ENCODE assay signal across 8 mouse cellular contexts in the genomic region with DNA sequence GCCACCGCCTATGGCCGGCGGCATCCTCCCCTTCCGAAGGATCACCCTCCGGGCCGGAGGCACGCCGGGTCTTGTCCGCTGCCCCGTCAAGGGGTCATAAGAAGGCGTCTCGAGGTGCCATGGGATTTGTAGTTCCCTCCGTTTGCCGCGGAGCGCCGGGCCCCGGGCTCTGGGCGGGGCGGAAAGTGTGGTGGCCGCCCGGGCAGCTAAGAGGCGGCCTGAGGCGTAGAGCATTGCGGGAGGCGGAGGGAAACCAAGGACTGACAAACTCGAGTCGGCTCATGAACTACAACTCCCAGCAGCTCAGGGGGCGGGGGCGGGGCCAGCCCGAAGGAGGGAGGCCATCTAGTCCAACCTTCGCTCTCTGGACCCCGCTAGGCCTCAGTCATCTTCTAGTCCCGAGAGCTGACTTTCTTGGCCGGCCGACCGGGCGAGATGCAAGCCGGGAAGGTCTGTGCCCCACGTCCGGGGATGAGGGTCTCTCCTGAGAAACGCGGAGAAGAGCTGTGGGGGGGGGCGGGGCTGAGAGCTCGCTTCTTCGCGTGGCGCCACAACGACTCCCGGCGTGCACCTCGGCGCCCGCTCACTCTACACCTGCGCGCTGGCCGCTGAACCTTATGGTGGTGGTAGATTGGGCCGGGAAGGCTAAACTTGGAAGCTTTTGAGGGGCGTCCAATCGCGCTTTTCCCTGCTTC. TPM values are rescaled to one million over a fixed set of nuclear protein-coding genes. Genes with fewer than 3 reads are reported as not detected.
DNase-seq lines count a peak whose midpoint lies in the region; ATAC-seq lines count a peak whose summit lies in the region.

TSS of gene Pomt2 (minus strand) at position 574 of the 695 bp plus-strand sequence.

- no peaks in the 10 kb centered on the region for H3K27me3 ChIP-seq in hindbrain, embryonic 12.5 days

- H3K4me1 ChIP-seq in hindbrain, embryonic 12.5 days, result peaks cover 14% of the 10 kb centered on the region

- peaks cover 8% of the 10 kb centered on the region; the same call in 1 of the 2 replicates for H3K36me3 ChIP-seq in hindbrain, embryonic 12.5 days

- H3K9me3 ChIP-seq in hindbrain, embryonic 12.5 days (replicated peaks), result 0 out of 2 replicates have a peak, but pooled peaks cover 3% of the 10 kb centered on the region

- H3K27ac ChIP-seq in hindbrain, embryonic 12.5 days, result peak within 1 kb of the TSS; percentile 97

- WGBS in hindbrain, embryonic 12.5 days, result under 1% methylated on average over 61 of the region's 61 CpGs

- H3K4me3 ChIP-seq in hindbrain, embryonic 12.5 days, result peak within 1 kb of the TSS; percentile 87

- peak within 1 kb of the TSS; percentile 67 for H3K4me2 ChIP-seq in hindbrain, embryonic 12.5 days (replicated peaks)

- H3K9ac ChIP-seq in hindbrain, embryonic 12.5 days, result peak within 1 kb of the TSS; percentile 76

- DNase-seq in NIH3T3 (ENCODE audit: low read depth), result peak; percentile 97
- peak; percentile 88 to 91 for DNase-seq in cerebellum, postnatal 10 days
- DNase-seq in frontal cortex, postnatal 10 days (ENCODE audit: low spot score in 2 of 2), result peak; percentile 91 to 93
- peak; percentile 92 to 95 for DNase-seq in layer of hippocampus, postnatal 14 days (ENCODE audit: low spot score in 2 of 2)
- peak; percentile 92 for DNase-seq in lung, postnatal 14 days
- peak; percentile 89 for DNase-seq in retina, adult 2 months (ENCODE audit: low read depth, low spot score)
- peak; percentile 83 to 91 for DNase-seq in thymus, postnatal 36 days

- ATAC-seq in hindbrain, embryonic 12.5 days (ENCODE audit: low FRiP score), result peak; percentile 97

RNA-seq across cellular contexts. Expression of gene Pomt2, which starts in this region (rescaled TPM):
- 16.2 and 17.7 TPM in 2 replicates for polyA plus RNA-seq in hindbrain, embryonic 12.5 days (2016; fragmentation: Nextera tagmentation; extraction: Ambion mirVana)
- 10 to 100 TPM; 19.0 to 21.3 TPM for total RNA-seq in layer of hippocampus, postnatal 14 days (2021)

Comparison
In these comparisons a context has a peak if more than half of its experiments do, and no peak if none do; other contexts are left out.
1. Peak in every context shown above with its lines: DNase-seq, ATAC-seq, H3K4me3 ChIP-seq and H3K27ac ChIP-seq.